Mouse (Mus musculus) ES-E14 (cell line): Measurements from ENCODE around the gene Vars. TPM values are rescaled to one million over a fixed set of nuclear protein-coding genes. Genes with fewer than 3 reads are reported as not detected.
"Not testable (repeated sequence)": the region's sequence is repeated elsewhere in the genome, so short reads cannot be mapped to it uniquely, and the experiment has no call there.

Experiments used
- DNase-seq: peaks from one replicate; pipeline ENCODE4 v3.0.0-alpha.2; 2013; ENCODE audit warnings: low read depth, low spot score
- H3K27ac ChIP-seq: 2 replicates; pipeline ENCODE4 v1.5.1; 2012; ENCODE audit warnings: low read depth, mild to moderate bottlenecking, low read length, moderate library complexity, mixed read lengths; ENCODE audit not compliant: poor library complexity, insufficient read depth, severe bottlenecking
- H3K36me3 ChIP-seq: 2 replicates; pipeline ENCODE4 v1.6.1; 2012; ENCODE audit warnings: mild to moderate bottlenecking, low read length, moderate library complexity, mixed read lengths; ENCODE audit not compliant: control insufficient read depth, poor library complexity, insufficient read depth, severe bottlenecking
- H3K4me1 ChIP-seq, 2 experiments: fragments of 150-350 bp in 1 of 2; sonication (generic) in 1 of 2; 2 replicates each; pipeline ENCODE4 v1.6.1; 2012; ENCODE audit warnings: low read length in 2 of 2, mild to moderate bottlenecking in 1 of 2, mixed read lengths in 1 of 2; ENCODE audit not compliant: control insufficient read depth in 2 of 2, insufficient read depth in 2 of 2, poor library complexity in 1 of 2
- H3K4me3 ChIP-seq, 2 experiments: fragments of 150-350 bp in 1 of 2; sonication (generic) in 1 of 2; 2 replicates each; pipeline ENCODE4 v1.5.1; 2012; ENCODE audit warnings: low read length in 2 of 2, low read depth in 1 of 2, mild to moderate bottlenecking in 1 of 2, mixed read lengths in 1 of 2; ENCODE audit not compliant: insufficient read depth in 1 of 2, poor library complexity in 1 of 2, severe bottlenecking in 1 of 2
- H3K9ac ChIP-seq: 2 replicates; pipeline ENCODE4 v1.6.1; 2012; ENCODE audit warnings: low read depth, mild to moderate bottlenecking, low read length, mixed read lengths; ENCODE audit not compliant: poor library complexity, insufficient read depth, severe bottlenecking
- H3K9me3 ChIP-seq: fragments of 150-350 bp; sonication (generic); 2 replicates; pipeline ENCODE4 v1.6.1; 2012; ENCODE audit warnings: low read depth, mild to moderate bottlenecking, low read length; ENCODE audit not compliant: control insufficient read depth, insufficient read depth
- CHD2 ChIP-seq: IDR thresholded peaks from 2 replicates; pipeline ENCODE4 v1.6.1; 2014; ENCODE audit warnings: mild to moderate bottlenecking, low read depth, low read length, inconsistent platforms
- HCFC1 ChIP-seq: IDR thresholded peaks from 2 replicates; pipeline ENCODE4 v1.6.1; 2012; ENCODE audit warnings: low read length, inconsistent platforms, borderline replicate concordance; ENCODE audit not compliant: insufficient read depth
- MAFK ChIP-seq: IDR thresholded peaks from 2 replicates; pipeline ENCODE4 v1.6.1; 2014; ENCODE audit warnings: mild to moderate bottlenecking, low read depth, low read length, inconsistent platforms; ENCODE audit not compliant: insufficient read depth
- ZC3H11A ChIP-seq: IDR thresholded peaks from 2 replicates; pipeline ENCODE4 v1.6.1; 2012; ENCODE audit warnings: low read depth, mild to moderate bottlenecking, inconsistent platforms, low read length, borderline replicate concordance
- ZNF384 ChIP-seq: IDR thresholded peaks from 2 replicates; pipeline ENCODE4 v1.6.1; 2012; ENCODE audit warnings: low read depth, low read length, inconsistent platforms
- in situ Hi-C, 2 experiments: fragments of 600-800 bp; cut with MboI; formaldehyde crosslinking; loops; one replicate each; pipeline ENCODE4 v1.15.1; 2025; ENCODE audit warnings: low sequenced_read_pairs in 2 of 2, inconsistent platforms in 1 of 2; ENCODE audit not compliant: unreplicated experiment in 2 of 2
- total RNA-seq: library from RNA; depleted of rRNA; stranded (reverse); fragments of 300-350 nt; gene quantifications from 2 replicates; pipeline ENCODE4 v1.2.3, GENCODE M21; 2012

The Vars gene
- total RNA-seq, 1 experiment = 303 TPM

- Histone ChIP-seq H3K27ac (no peak overlapping the region), H3K36me3 (peaks cover 10% of the 10 kb centered on the region), H3K9ac (no peak overlapping the region), H3K4me3 (no peak overlapping the region), H3K4me1 (peaks cover 4 to 11% of the 10 kb centered on the region in 2 experiments; a peak in 3 of 4 replicates), H3K9me3 (no peaks in the 10 kb centered on the region)
- TF ChIP-seq ZNF384 (no peak), MAFK (no peak), HCFC1 (no peak), CHD2 (no peak), ZC3H11A (no peak)
- DNase-seq = no peak
- in situ Hi-C loops = no loop called here
Measured at GRCm38 (mm10) chr17:34996411-34997141, 4.2 kb upstream of the Vars start.

GRCm38 (mm10) chr17:34997142-34997483, 3.7 kb upstream of the Vars start:
- H3K36me3 ChIP-seq = peaks cover 10% of the 10 kb centered on the region
- no peaks in the 10 kb centered on the region for H3K9me3 ChIP-seq

GRCm38 (mm10) chr17:34998526-34999430, 2.0 kb upstream of the Vars start:
- TF ChIP-seq HCFC1 (no peak), CHD2 (no peak), MAFK (no peak), ZC3H11A (no peak), ZNF384 (no peak)
- H3K4me3 ChIP-seq = peak overlapping the region; percentile 58 to 68; a peak in 3 of 4 replicates
- no peak for DNase-seq
- H3K9me3 ChIP-seq = no peaks in the 10 kb centered on the region
- in situ Hi-C loops = no loop called here
- H3K36me3 ChIP-seq = peaks cover 12% of the 10 kb centered on the region
- peak overlapping the region; percentile 86 for H3K9ac ChIP-seq
- 0 out of 2 replicates have a peak overlapping the region, but pooled peaks have one; percentile 8 for H3K27ac ChIP-seq
- peaks cover 13 to 18% of the 10 kb centered on the region in 2 experiments for H3K4me1 ChIP-seq

More at GRCm38 (mm10) chr17:34997142-34997483, 3.7 kb upstream of the Vars start:
- Histone ChIP-seq H3K4me1 (peaks cover 5 to 11% of the 10 kb centered on the region in 2 experiments; a peak in 3 of 4 replicates), H3K4me3 (no peak overlapping the region), H3K9ac (no peak overlapping the region), H3K27ac (no peak overlapping the region)
- DNase-seq = no peak
- TF ChIP-seq ZNF384 (no peak), ZC3H11A (no peak), HCFC1 (no peak), CHD2 (no peak), MAFK (no peak)
- in situ Hi-C loops = no loop called here

- Histone ChIP-seq H3K4me1 (peaks cover 13 to 22% of the 10 kb centered on the region in 2 experiments), H3K4me3 (peak overlapping the region; percentile 69 to 80), H3K9ac (peak overlapping the region; percentile 93), H3K36me3 (peaks cover 24% of the 10 kb centered on the region), H3K27ac (peak overlapping the region; percentile 85)
- in situ Hi-C loops = loop anchor here in 1 of 2 experiments (25.0 kb wide), 1 partner anchor 112 kb away; the partner anchor contains the start of genes Csnk2b, Gpank1, Ly6g5b and Ly6g5c
- H3K9me3 ChIP-seq, DNase-seq: not testable (repeated sequence)
Measured at GRCm38 (mm10) chr17:34999871-35000716, 693 bp upstream of the Vars start.
